Mouse (Mus musculus): ENCODE data around the gene Agpat1.

GRCm38 (mm10) chr17:34646906-34647787 is 43.1 kb downstream of the Agpat1 start, which contains the start of gene Atf6b:
- no peak; the same call in 1 of the 2 replicates for TF ChIP-seq CTCF (IDR thresholded peaks at IDR 0.05; ENCODE audit: low read depth)
- TF ChIP-seq EP300 (optimal IDR thresholded peaks at IDR 0.05): no peak

All from stomach, postnatal 0 days (tissue).